Mouse (Mus musculus) stomach, postnatal 0 days (tissue): Measurements from ENCODE around the gene Ermap.

ENCODE experiments used
- CTCF ChIP-seq: IDR thresholded peaks from 2 replicates; pipeline ENCODE4 v1.5.1; 2016; ENCODE audit warnings: antibody characterized with exemption, low read depth, mild to moderate bottlenecking, moderate library complexity
- EP300 ChIP-seq: optimal IDR thresholded peaks from 2 replicates; pipeline ENCODE3; 2016; ENCODE audit warnings: antibody characterized with exemption

GRCm38 (mm10) chr4:119161358-119161757 lies 28.5 kb downstream of the Ermap start:
- TF ChIP-seq EP300 (no peak), CTCF (no peak)
